Mouse (Mus musculus) left cerebral cortex, adult 8-10 months (tissue): ENCODE results near the gene Ugt8a. TPM values are rescaled to one million over a fixed set of nuclear protein-coding genes. Genes with fewer than 3 reads are reported as not detected.
A peak's percentile ranks its signal among the peaks of the same experiment; 100 is the strongest.

Experiments used
- DNase-seq, 2 experiments: peaks; one replicate each; pipeline ENCODE4 v3.0.0; 2022; ENCODE audit warnings: low spot score in 2 of 2
- total RNA-seq, 4 experiments: library from RNA; stranded (reverse); gene quantifications; 2 replicates each; pipeline ENCODE4 v1.2.4; 2022

Gene Ugt8a
- total RNA-seq: 10 to 100 TPM; 28.5 to 35.9 (median 32.1) TPM

- DNase-seq: peak in 1 of 2 experiments; percentile 22
These were observed at the start of gene Ugt8a for GRCm38 (mm10) chr3:125938092-125938755. Ugt8a (minus strand) TSS chr3:125938619.

GRCm38 (mm10) chr3:125986639-125987038, 48.2 kb upstream of the Ugt8a start:
- no peak for DNase-seq

GRCm38 (mm10) chr3:125983707-125984420, 45.4 kb upstream of the Ugt8a start:
- no peak for DNase-seq

- no peak for DNase-seq
These were observed 41.1 kb upstream of the Ugt8a start for GRCm38 (mm10) chr3:125979475-125979874.

DNA sequence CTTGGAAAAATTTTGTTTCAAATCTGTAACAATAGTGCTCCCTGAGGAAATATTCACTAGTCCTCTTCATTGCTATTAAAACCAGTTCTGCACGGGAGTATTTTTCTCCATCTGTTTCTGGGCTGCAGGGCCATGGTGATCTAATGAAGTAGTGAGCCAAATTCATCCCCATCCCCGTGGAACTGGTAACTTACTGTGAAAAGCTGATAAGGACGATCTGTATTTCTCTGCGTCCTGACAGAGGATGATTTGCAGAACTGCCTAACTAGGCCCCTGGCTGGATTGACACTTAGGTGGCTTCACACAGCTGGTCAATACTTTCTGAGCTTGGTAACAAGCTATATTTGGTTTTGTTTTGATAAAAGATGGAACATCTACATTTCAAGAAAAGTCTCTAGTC, 37.5 kb upstream of the Ugt8a start:
- DNase-seq: no peak

- DNase-seq: no peak
These were observed 31.0 kb upstream of the Ugt8a start for GRCm38 (mm10) chr3:125969458-125969857.

- no peak for DNase-seq
These were observed 17.9 kb upstream of the Ugt8a start for GRCm38 (mm10) chr3:125956196-125956885.

DNA sequence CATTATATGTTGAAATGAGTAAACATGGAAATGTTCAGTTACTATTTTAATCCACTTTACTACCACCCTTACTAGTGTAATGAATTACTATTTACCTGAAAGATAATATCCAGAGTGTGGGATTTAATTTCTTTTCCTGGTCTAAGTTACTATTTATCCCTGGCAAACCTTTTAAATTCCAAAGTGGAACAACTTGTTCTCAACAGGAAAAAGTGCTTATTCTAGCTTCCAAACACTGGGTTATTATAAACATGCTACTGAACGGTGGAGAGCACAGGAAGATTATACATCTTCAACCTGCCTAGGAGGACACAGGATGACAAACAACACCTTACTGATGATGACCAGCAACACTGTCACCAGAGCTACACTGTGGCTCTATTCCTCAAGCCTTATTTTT, 16.5 kb upstream of the Ugt8a start:
- DNase-seq: no peak

DNA sequence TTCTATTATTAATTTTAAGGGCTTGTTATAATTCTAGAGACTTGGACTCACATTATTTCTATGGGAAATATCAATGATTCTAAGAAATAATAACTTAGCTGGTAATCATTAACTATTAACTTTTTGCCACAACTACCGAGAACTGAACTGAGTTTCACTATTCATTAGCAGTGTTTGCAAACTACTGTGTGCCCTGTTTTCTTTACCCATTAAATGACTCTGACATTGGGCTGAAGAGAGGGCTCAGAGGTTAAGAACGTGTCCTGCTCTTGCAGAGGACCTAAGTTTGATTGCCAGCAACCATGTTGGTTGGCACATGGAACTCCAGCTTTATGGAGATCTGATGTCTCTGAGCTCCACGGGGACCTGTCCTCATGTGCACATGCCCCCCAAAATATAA, 2.4 kb upstream of the Ugt8a start:
- no peak for DNase-seq

- peak in 1 of 2 experiments; percentile 39 for DNase-seq
These were observed 314 bp upstream of the Ugt8a start for GRCm38 (mm10) chr3:125938756-125939109.

GRCm38 (mm10) chr3:125937536-125938091, 805 bp downstream of the Ugt8a start:
- DNase-seq: no peak

GRCm38 (mm10) chr3:125935796-125936195, 2.6 kb downstream of the Ugt8a start:
- no peak for DNase-seq

DNA sequence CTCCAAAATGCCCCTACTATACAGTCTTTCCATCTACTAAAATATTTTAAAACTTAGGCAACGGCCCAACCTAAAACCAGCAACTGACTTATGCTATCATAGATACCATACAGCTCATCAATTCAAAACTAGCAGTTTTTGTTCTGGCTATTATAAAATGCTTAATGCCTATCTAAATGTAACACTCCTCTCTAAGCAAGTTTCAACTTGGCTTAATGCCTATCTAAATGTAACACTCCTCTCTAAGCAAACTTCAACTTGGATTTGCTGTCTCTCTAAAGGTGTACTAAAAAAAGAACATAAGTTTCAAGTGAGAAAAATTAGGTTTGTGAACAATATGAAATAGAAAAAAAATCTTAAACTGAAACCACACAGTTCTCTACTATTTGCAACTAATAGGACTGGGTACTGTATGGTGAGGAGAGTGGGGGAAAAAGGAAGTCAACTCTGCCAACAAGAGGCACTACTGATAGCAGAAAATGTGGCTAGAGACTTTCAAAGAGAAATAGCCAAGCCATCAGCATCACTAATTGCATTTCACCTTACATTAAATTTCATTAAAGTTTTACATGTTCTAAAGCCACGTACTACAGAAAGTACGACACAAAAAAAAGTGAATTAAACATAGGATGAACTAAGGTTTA, 5.7 kb downstream of the Ugt8a start:
- DNase-seq: no peak

DNA sequence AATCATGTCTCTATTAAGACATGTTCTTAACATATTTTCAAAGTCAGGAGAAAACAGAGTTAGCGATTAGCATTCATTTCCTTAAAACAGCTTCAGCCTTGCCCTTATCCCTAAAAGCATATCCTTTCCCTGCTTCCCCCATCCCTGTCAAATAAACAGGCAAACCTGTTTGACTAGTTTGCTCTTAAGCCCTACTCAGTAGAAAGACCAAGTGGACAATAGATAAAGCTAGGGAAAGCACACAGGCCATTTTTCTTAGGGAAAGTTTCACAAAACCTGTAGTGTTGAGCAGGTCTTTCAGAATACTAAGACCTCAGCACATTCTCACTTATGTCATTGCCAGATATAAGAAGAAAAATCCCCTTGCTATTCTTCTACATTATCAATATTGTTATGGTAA, 7.4 kb downstream of the Ugt8a start:
- no peak for DNase-seq

DNA sequence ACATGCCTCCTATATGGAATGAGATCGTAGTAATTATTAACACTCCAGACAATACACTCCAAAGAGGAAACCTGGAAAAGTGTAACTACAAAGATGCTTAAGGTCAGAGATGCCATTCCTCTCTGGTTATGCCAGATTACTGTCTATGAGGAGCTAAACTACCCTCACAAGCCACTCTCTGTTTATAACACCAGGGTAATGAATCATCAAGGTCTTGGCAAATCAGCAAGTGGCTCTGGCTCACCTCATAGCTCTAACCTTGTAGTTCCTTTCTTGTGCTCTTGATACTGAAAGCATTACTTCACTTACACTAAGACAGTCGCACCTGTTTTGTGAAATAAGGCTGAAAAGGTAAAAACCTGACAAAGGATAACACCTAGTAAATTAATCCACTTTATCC, 17.5 kb downstream of the Ugt8a start:
- no peak for DNase-seq

DNA sequence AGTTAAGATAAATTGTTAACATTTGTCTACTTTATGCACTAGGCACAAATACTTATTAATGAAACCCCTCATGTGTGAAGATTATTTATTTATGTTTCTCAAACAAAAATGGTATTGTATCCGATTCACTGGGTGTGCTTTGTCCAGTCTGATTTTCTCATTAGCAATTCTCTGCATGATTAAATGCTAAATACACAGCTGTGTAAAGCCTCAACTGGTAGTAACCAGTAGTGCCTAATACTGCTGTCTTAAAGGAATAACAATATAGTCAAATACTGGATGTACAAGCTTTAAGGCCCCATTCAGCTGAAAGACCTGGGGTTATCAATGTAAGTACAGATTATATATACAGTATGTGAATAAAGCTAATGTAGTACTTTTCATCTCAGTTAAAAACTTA, 39.4 kb downstream of the Ugt8a start:
- no peak for DNase-seq

- DNase-seq: no peak
These were observed 51.3 kb downstream of the Ugt8a start for GRCm38 (mm10) chr3:125887109-125887508.

DNA sequence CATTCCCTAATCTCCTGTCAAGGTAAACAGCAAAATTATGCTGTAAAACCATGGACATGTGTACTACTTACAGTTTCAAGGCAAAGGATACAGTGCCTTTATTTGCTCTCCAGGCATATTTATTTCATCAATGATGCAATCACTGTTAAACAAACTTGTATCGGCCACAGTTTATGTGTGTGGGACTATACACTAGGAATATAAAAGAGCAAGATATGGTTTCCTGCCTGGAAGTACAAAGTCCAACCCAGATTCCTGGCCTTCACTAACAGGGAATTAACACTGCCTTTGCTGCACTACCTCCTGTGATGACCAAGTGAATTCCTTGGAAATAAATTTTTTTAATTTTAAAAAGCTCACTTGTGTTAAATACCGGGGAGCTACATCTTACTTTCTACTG, 53.5 kb downstream of the Ugt8a start:
- no peak for DNase-seq

GRCm38 (mm10) chr3:125884423-125884822, 54.0 kb downstream of the Ugt8a start:
- DNase-seq: no peak

DNA sequence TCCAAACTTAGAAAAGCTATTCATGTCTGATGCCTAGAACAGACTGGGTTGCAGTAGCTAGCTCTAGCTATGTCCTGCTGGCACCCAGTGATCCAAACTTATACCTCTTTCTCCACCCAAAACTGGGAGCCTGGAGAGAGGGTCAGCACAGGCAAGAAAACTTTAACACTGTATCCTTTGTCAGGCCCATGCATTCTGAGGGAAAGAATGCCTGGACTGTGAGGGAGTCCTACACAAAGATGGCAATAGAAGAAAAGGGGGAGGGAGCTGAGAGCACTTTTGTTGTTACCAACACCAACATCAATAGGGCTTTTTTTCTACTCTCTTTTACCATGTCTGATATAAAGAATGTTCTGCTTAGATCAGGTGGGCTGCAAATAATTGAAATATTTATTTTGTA, 55.4 kb downstream of the Ugt8a start:
- no peak for DNase-seq

GRCm38 (mm10) chr3:125881835-125882234, 56.6 kb downstream of the Ugt8a start:
- no peak for DNase-seq

DNA sequence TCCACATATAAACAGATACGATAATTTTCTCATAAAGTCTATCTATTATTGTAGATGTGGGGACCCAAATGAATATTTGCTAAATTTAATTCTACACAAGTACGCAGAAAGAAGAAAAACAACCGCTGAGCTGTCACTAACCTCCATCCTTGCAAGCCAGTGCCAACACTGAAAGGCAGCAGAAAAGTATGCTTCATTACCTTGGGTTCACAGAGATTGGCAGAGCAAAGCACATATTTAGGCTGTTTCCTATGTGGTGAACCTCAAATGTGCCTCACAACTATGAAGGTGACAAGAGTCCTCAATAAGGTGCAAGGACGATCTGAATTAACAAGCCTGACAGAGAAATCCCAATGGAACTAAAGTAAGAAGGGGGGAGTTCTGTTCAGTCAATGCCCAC, 64.0 kb downstream of the Ugt8a start:
- DNase-seq: no peak
